Mouse (Mus musculus): Measurements from ENCODE around the gene Gm13420. TPM values are rescaled to one million over a fixed set of nuclear protein-coding genes. Genes with fewer than 3 reads are reported as not detected.
A peak's percentile ranks its signal among the peaks of the same experiment; 100 is the strongest.

Gene Gm13420
- polyA plus RNA-seq, 1 experiment from 2014 or later = not detected

- no peak overlapping the region for H3K27ac ChIP-seq (replicated peaks; ENCODE audit: low read depth, low read length)
- H3K4me3 ChIP-seq (replicated peaks; ENCODE audit: low read depth, low read length) = no peak overlapping the region
- ATAC-seq (ENCODE audit: low FRiP score, low TSS enrichment) (no peak), DNase-seq (no peak)
- H3K36me3 ChIP-seq (ENCODE audit: control insufficient read depth, insufficient read depth, low read length) = peaks cover 9% of the 10 kb centered on the region
- 92% methylated on average over 8 of the region's 8 CpGs for WGBS
- no peak overlapping the region for H3K9ac ChIP-seq (replicated peaks; ENCODE audit: low read length)
- H3K27me3 ChIP-seq (ENCODE audit: control insufficient read depth, insufficient read depth, low read length) = no peaks in the 10 kb centered on the region
- no peaks in the 10 kb centered on the region for H3K9me3 ChIP-seq (ENCODE audit: control insufficient read depth, low read length)
- H3K4me2 ChIP-seq (ENCODE audit: low read length) = no peak overlapping the region
- H3K4me1 ChIP-seq (ENCODE audit: control insufficient read depth, insufficient read depth, low read length) = no peaks in the 10 kb centered on the region
Observed at GRCm38 (mm10) chr2:29771611-29772461, 20.4 kb upstream of the Gm13420 start.

GRCm38 (mm10) chr2:29770162-29770561 is 18.7 kb upstream of the Gm13420 start:
- DNase-seq (no peak), ATAC-seq (ENCODE audit: low FRiP score, low TSS enrichment) (no peak)
- Histone ChIP-seq H3K9ac (replicated peaks; ENCODE audit: low read length) (no peak overlapping the region), H3K36me3 (ENCODE audit: control insufficient read depth, insufficient read depth, low read length) (no peaks in the 10 kb centered on the region), H3K4me1 (ENCODE audit: control insufficient read depth, insufficient read depth, low read length) (no peaks in the 10 kb centered on the region), H3K9me3 (ENCODE audit: control insufficient read depth, low read length) (no peaks in the 10 kb centered on the region), H3K4me2 (ENCODE audit: low read length) (no peak overlapping the region), H3K4me3 (replicated peaks; ENCODE audit: low read depth, low read length) (no peak overlapping the region), H3K27ac (replicated peaks; ENCODE audit: low read depth, low read length) (no peak overlapping the region), H3K27me3 (ENCODE audit: control insufficient read depth, insufficient read depth, low read length) (no peaks in the 10 kb centered on the region)

GRCm38 (mm10) chr2:29768901-29769300 is 17.4 kb upstream of the Gm13420 start:
- WGBS = 65% methylated on average over 9 of the region's 9 CpGs
- no peak overlapping the region for H3K4me2 ChIP-seq (ENCODE audit: low read length)
- ATAC-seq (ENCODE audit: low FRiP score, low TSS enrichment) (no peak), DNase-seq (no peak)
- no peaks in the 10 kb centered on the region for H3K36me3 ChIP-seq (ENCODE audit: control insufficient read depth, insufficient read depth, low read length)
- H3K27me3 ChIP-seq (ENCODE audit: control insufficient read depth, insufficient read depth, low read length) = no peaks in the 10 kb centered on the region
- H3K9me3 ChIP-seq (ENCODE audit: control insufficient read depth, low read length) = no peaks in the 10 kb centered on the region
- H3K4me3 ChIP-seq (replicated peaks; ENCODE audit: low read depth, low read length) = no peak overlapping the region
- no peak overlapping the region for H3K27ac ChIP-seq (replicated peaks; ENCODE audit: low read depth, low read length)
- H3K9ac ChIP-seq (replicated peaks; ENCODE audit: low read length) = no peak overlapping the region
- no peaks in the 10 kb centered on the region for H3K4me1 ChIP-seq (ENCODE audit: control insufficient read depth, insufficient read depth, low read length)

GRCm38 (mm10) chr2:29767976-29768709 is 16.7 kb upstream of the Gm13420 start:
- Histone ChIP-seq H3K9ac (replicated peaks; ENCODE audit: low read length) (no peak overlapping the region), H3K4me1 (ENCODE audit: control insufficient read depth, insufficient read depth, low read length) (no peaks in the 10 kb centered on the region), H3K4me2 (ENCODE audit: low read length) (no peak overlapping the region), H3K27ac (replicated peaks; ENCODE audit: low read depth, low read length) (no peak overlapping the region), H3K9me3 (ENCODE audit: control insufficient read depth, low read length) (no peaks in the 10 kb centered on the region), H3K27me3 (ENCODE audit: control insufficient read depth, insufficient read depth, low read length) (no peaks in the 10 kb centered on the region), H3K4me3 (replicated peaks; ENCODE audit: low read depth, low read length) (no peak overlapping the region), H3K36me3 (ENCODE audit: control insufficient read depth, insufficient read depth, low read length) (no peaks in the 10 kb centered on the region)
- no peak for ATAC-seq (ENCODE audit: low FRiP score, low TSS enrichment)
- WGBS = 75% methylated on average over 11 of the region's 11 CpGs
- no peak for DNase-seq

GRCm38 (mm10) chr2:29764831-29765230 is 13.3 kb upstream of the Gm13420 start:
- no peaks in the 10 kb centered on the region for H3K4me1 ChIP-seq (ENCODE audit: control insufficient read depth, insufficient read depth, low read length)
- no peak overlapping the region for H3K4me2 ChIP-seq (ENCODE audit: low read length)
- no peaks in the 10 kb centered on the region for H3K27me3 ChIP-seq (ENCODE audit: control insufficient read depth, insufficient read depth, low read length)
- no peak overlapping the region for H3K27ac ChIP-seq (replicated peaks; ENCODE audit: low read depth, low read length)
- no peak for ATAC-seq (ENCODE audit: low FRiP score, low TSS enrichment)
- WGBS = 7% methylated on average over 1 of the region's 1 CpGs
- H3K36me3 ChIP-seq (ENCODE audit: control insufficient read depth, insufficient read depth, low read length) = no peaks in the 10 kb centered on the region
- no peak overlapping the region for H3K9ac ChIP-seq (replicated peaks; ENCODE audit: low read length)
- no peaks in the 10 kb centered on the region for H3K9me3 ChIP-seq (ENCODE audit: control insufficient read depth, low read length)
- peak; percentile 86 for DNase-seq
- no peak overlapping the region for H3K4me3 ChIP-seq (replicated peaks; ENCODE audit: low read depth, low read length)

GRCm38 (mm10) chr2:29755693-29756092 is 4.2 kb upstream of the Gm13420 start:
- DNase-seq (no peak), ATAC-seq (ENCODE audit: low FRiP score, low TSS enrichment) (no peak)
- no peaks in the 10 kb centered on the region for H3K36me3 ChIP-seq (ENCODE audit: control insufficient read depth, insufficient read depth, low read length)
- 0 out of 2 replicates have a peak, but pooled peaks cover 5% of the 10 kb centered on the region for H3K4me1 ChIP-seq (ENCODE audit: control insufficient read depth, insufficient read depth, low read length)
- H3K27ac ChIP-seq (replicated peaks; ENCODE audit: low read depth, low read length) = no peak overlapping the region
- H3K9me3 ChIP-seq (ENCODE audit: control insufficient read depth, low read length) = no peaks in the 10 kb centered on the region
- H3K9ac ChIP-seq (replicated peaks; ENCODE audit: low read length) = no peak overlapping the region
- H3K4me2 ChIP-seq (ENCODE audit: low read length) = no peak overlapping the region
- H3K4me3 ChIP-seq (replicated peaks; ENCODE audit: low read depth, low read length) = no peak overlapping the region
- peaks cover 20% of the 10 kb centered on the region for H3K27me3 ChIP-seq (ENCODE audit: control insufficient read depth, insufficient read depth, low read length)

- DNase-seq (no peak), ATAC-seq (ENCODE audit: low FRiP score, low TSS enrichment) (no peak)
- no peak overlapping the region for H3K9ac ChIP-seq (replicated peaks; ENCODE audit: low read length)
- H3K4me3 ChIP-seq (replicated peaks; ENCODE audit: low read depth, low read length) = no peak overlapping the region
- H3K27ac ChIP-seq (replicated peaks; ENCODE audit: low read depth, low read length) = no peak overlapping the region
- 90% methylated on average over 5 of the region's 5 CpGs for WGBS
- 0 out of 2 replicates have a peak, but pooled peaks cover 7% of the 10 kb centered on the region for H3K4me1 ChIP-seq (ENCODE audit: control insufficient read depth, insufficient read depth, low read length)
- peaks cover 29% of the 10 kb centered on the region for H3K27me3 ChIP-seq (ENCODE audit: control insufficient read depth, insufficient read depth, low read length)
- no peaks in the 10 kb centered on the region for H3K9me3 ChIP-seq (ENCODE audit: control insufficient read depth, low read length)
- H3K4me2 ChIP-seq (ENCODE audit: low read length) = no peak overlapping the region
- no peaks in the 10 kb centered on the region for H3K36me3 ChIP-seq (ENCODE audit: control insufficient read depth, insufficient read depth, low read length)
Observed at GRCm38 (mm10) chr2:29752397-29752796, 912 bp upstream of the Gm13420 start.

GRCm38 (mm10) chr2:29748499-29748898 is 3.0 kb downstream of the Gm13420 start:
- Histone ChIP-seq H3K27ac (replicated peaks; ENCODE audit: low read depth, low read length) (no peak overlapping the region), H3K4me3 (replicated peaks; ENCODE audit: low read depth, low read length) (no peak overlapping the region), H3K4me1 (ENCODE audit: control insufficient read depth, insufficient read depth, low read length) (peaks cover 11% of the 10 kb centered on the region; the same call in 1 of the 2 replicates), H3K27me3 (ENCODE audit: control insufficient read depth, insufficient read depth, low read length) (peaks cover 39% of the 10 kb centered on the region), H3K9me3 (ENCODE audit: control insufficient read depth, low read length) (no peaks in the 10 kb centered on the region), H3K9ac (replicated peaks; ENCODE audit: low read length) (no peak overlapping the region), H3K36me3 (ENCODE audit: control insufficient read depth, insufficient read depth, low read length) (no peaks in the 10 kb centered on the region), H3K4me2 (ENCODE audit: low read length) (no peak overlapping the region)
- 85% methylated on average over 4 of the region's 4 CpGs for WGBS
- ATAC-seq (ENCODE audit: low FRiP score, low TSS enrichment) (no peak), DNase-seq (no peak)

All from midbrain, embryonic 14.5 days (tissue).